Mouse (Mus musculus): ENCODE measurements around the gene Tedc2. TPM values are rescaled to one million over a fixed set of nuclear protein-coding genes. Genes with fewer than 3 reads are reported as not detected.
A peak's percentile ranks its signal among the peaks of the same experiment; 100 is the strongest.

The Tedc2 gene
- polyA plus RNA-seq, 1 experiment from 2014 or later, result 13.4 TPM

GRCm38 (mm10) chr17:24224741-24225140 is 4.1 kb upstream of the Tedc2 start:
- H3K36me3 ChIP-seq (ENCODE audit: control insufficient read depth, insufficient read depth, low read length), result peaks cover 69% of the 10 kb centered on the region

GRCm38 (mm10) chr17:24223513-24223912 is 2.9 kb upstream of the Tedc2 start:
- peaks cover 7% of the 10 kb centered on the region for H3K4me1 ChIP-seq (ENCODE audit: control insufficient read depth, insufficient read depth, low read length)

More at GRCm38 (mm10) chr17:24224741-24225140, 4.1 kb upstream of the Tedc2 start:
- Histone ChIP-seq H3K9ac (ENCODE audit: low read depth, low read length) (no peak overlapping the region), H3K27me3 (ENCODE audit: control insufficient read depth, insufficient read depth, low read length) (no peaks in the 10 kb centered on the region), H3K4me2 (replicated peaks; ENCODE audit: low read depth, low read length) (no peak overlapping the region), H3K4me1 (ENCODE audit: control insufficient read depth, insufficient read depth, low read length) (peaks cover 3% of the 10 kb centered on the region), H3K4me3 (ENCODE audit: low read length) (no peak overlapping the region), H3K27ac (ENCODE audit: low read depth, low read length) (no peak overlapping the region), H3K9me3 (ENCODE audit: control insufficient read depth, low read length) (no peaks in the 10 kb centered on the region)
- no peak for ATAC-seq (ENCODE audit: low FRiP score, low TSS enrichment)
- 87% methylated on average over 10 of the region's 10 CpGs for WGBS

GRCm38 (mm10) chr17:24222653-24223052 is 2.0 kb upstream of the Tedc2 start:
- H3K36me3 ChIP-seq (ENCODE audit: control insufficient read depth, insufficient read depth, low read length), result peaks cover 57% of the 10 kb centered on the region

More at GRCm38 (mm10) chr17:24223513-24223912, 2.9 kb upstream of the Tedc2 start:
- WGBS, result 86% methylated on average over 5 of the region's 5 CpGs
- Histone ChIP-seq H3K4me3 (ENCODE audit: low read length) (no peak overlapping the region), H3K27ac (ENCODE audit: low read depth, low read length) (no peak overlapping the region), H3K9ac (ENCODE audit: low read depth, low read length) (no peak overlapping the region), H3K27me3 (ENCODE audit: control insufficient read depth, insufficient read depth, low read length) (no peaks in the 10 kb centered on the region), H3K9me3 (ENCODE audit: control insufficient read depth, low read length) (no peaks in the 10 kb centered on the region), H3K4me2 (replicated peaks; ENCODE audit: low read depth, low read length) (no peak overlapping the region), H3K36me3 (ENCODE audit: control insufficient read depth, insufficient read depth, low read length) (peaks cover 59% of the 10 kb centered on the region)
- no peak for ATAC-seq (ENCODE audit: low FRiP score, low TSS enrichment)

GRCm38 (mm10) chr17:24216836-24217235 is 3.8 kb downstream of the Tedc2 start:
- no peak for ATAC-seq (ENCODE audit: low FRiP score, low TSS enrichment)
- Histone ChIP-seq H3K27me3 (ENCODE audit: control insufficient read depth, insufficient read depth, low read length) (no peaks in the 10 kb centered on the region), H3K9ac (ENCODE audit: low read depth, low read length) (no peak overlapping the region), H3K4me1 (ENCODE audit: control insufficient read depth, insufficient read depth, low read length) (peaks cover 11% of the 10 kb centered on the region), H3K36me3 (ENCODE audit: control insufficient read depth, insufficient read depth, low read length) (peaks cover 30% of the 10 kb centered on the region), H3K4me2 (replicated peaks; ENCODE audit: low read depth, low read length) (no peak overlapping the region), H3K9me3 (ENCODE audit: control insufficient read depth, low read length) (no peaks in the 10 kb centered on the region), H3K4me3 (ENCODE audit: low read length) (no peak overlapping the region), H3K27ac (ENCODE audit: low read depth, low read length) (no peak overlapping the region)
- WGBS, result 76% methylated on average over 4 of the region's 4 CpGs

More at GRCm38 (mm10) chr17:24222653-24223052, 2.0 kb upstream of the Tedc2 start:
- Histone ChIP-seq H3K9ac (ENCODE audit: low read depth, low read length) (no peak overlapping the region), H3K4me3 (ENCODE audit: low read length) (no peak overlapping the region), H3K27ac (ENCODE audit: low read depth, low read length) (no peak overlapping the region), H3K27me3 (ENCODE audit: control insufficient read depth, insufficient read depth, low read length) (no peaks in the 10 kb centered on the region), H3K9me3 (ENCODE audit: control insufficient read depth, low read length) (no peaks in the 10 kb centered on the region), H3K4me2 (replicated peaks; ENCODE audit: low read depth, low read length) (no peak overlapping the region), H3K4me1 (ENCODE audit: control insufficient read depth, insufficient read depth, low read length) (peaks cover 7% of the 10 kb centered on the region)
- no peak for ATAC-seq (ENCODE audit: low FRiP score, low TSS enrichment)
- 71% methylated on average over 6 of the region's 6 CpGs for WGBS

GRCm38 (mm10) chr17:24213186-24213585 is 7.5 kb downstream of the Tedc2 start:
- 85% methylated on average over 6 of the region's 6 CpGs for WGBS
- no peak overlapping the region for H3K4me2 ChIP-seq (replicated peaks; ENCODE audit: low read depth, low read length)
- H3K9me3 ChIP-seq (ENCODE audit: control insufficient read depth, low read length), result no peaks in the 10 kb centered on the region
- H3K9ac ChIP-seq (ENCODE audit: low read depth, low read length), result no peak overlapping the region
- peaks cover 22% of the 10 kb centered on the region for H3K4me1 ChIP-seq (ENCODE audit: control insufficient read depth, insufficient read depth, low read length)
- H3K27me3 ChIP-seq (ENCODE audit: control insufficient read depth, insufficient read depth, low read length), result no peaks in the 10 kb centered on the region
- H3K4me3 ChIP-seq (ENCODE audit: low read length), result no peak overlapping the region
- no peak overlapping the region for H3K27ac ChIP-seq (ENCODE audit: low read depth, low read length)
- peaks cover 29% of the 10 kb centered on the region for H3K36me3 ChIP-seq (ENCODE audit: control insufficient read depth, insufficient read depth, low read length)
- no peak for ATAC-seq (ENCODE audit: low FRiP score, low TSS enrichment)

- Histone ChIP-seq H3K9me3 (ENCODE audit: control insufficient read depth, low read length) (no peaks in the 10 kb centered on the region), H3K4me3 (ENCODE audit: low read length) (peak overlapping the region; percentile 50), H3K9ac (ENCODE audit: low read depth, low read length) (no peak overlapping the region; the same call in 1 of the 2 replicates), H3K36me3 (ENCODE audit: control insufficient read depth, insufficient read depth, low read length) (peaks cover 23% of the 10 kb centered on the region), H3K4me1 (ENCODE audit: control insufficient read depth, insufficient read depth, low read length) (peaks cover 28% of the 10 kb centered on the region), H3K27ac (ENCODE audit: low read depth, low read length) (no peak overlapping the region), H3K27me3 (ENCODE audit: control insufficient read depth, insufficient read depth, low read length) (peaks cover 5% of the 10 kb centered on the region), H3K4me2 (replicated peaks; ENCODE audit: low read depth, low read length) (peak overlapping the region; percentile 96)
- no peak for ATAC-seq (ENCODE audit: low FRiP score, low TSS enrichment)
- WGBS, result 35% methylated on average over 5 of the region's 5 CpGs
Measured at GRCm38 (mm10) chr17:24212441-24213018, 8.1 kb downstream of the Tedc2 start.

- peak overlapping the region; percentile 50 for H3K4me3 ChIP-seq (ENCODE audit: low read length)
- peak overlapping the region; percentile 96 for H3K4me2 ChIP-seq (replicated peaks; ENCODE audit: low read depth, low read length)
- H3K27ac ChIP-seq (ENCODE audit: low read depth, low read length), result peak overlapping the region; percentile 56
- no peaks in the 10 kb centered on the region for H3K9me3 ChIP-seq (ENCODE audit: control insufficient read depth, low read length)
- peaks cover 34% of the 10 kb centered on the region for H3K4me1 ChIP-seq (ENCODE audit: control insufficient read depth, insufficient read depth, low read length)
- peak; percentile 9; the same call in 1 of the 2 replicates for ATAC-seq (ENCODE audit: low FRiP score, low TSS enrichment)
- peaks cover 11% of the 10 kb centered on the region for H3K27me3 ChIP-seq (ENCODE audit: control insufficient read depth, insufficient read depth, low read length)
- 3% methylated on average over 37 of the region's 37 CpGs for WGBS
- H3K36me3 ChIP-seq (ENCODE audit: control insufficient read depth, insufficient read depth, low read length), result peaks cover 19% of the 10 kb centered on the region; the same call in 1 of the 2 replicates
- H3K9ac ChIP-seq (ENCODE audit: low read depth, low read length), result peak overlapping the region; percentile 63
Measured at GRCm38 (mm10) chr17:24211631-24212440, 8.8 kb downstream of the Tedc2 start.

- H3K27ac ChIP-seq (ENCODE audit: low read depth, low read length), result no peak overlapping the region
- H3K4me1 ChIP-seq (ENCODE audit: control insufficient read depth, insufficient read depth, low read length), result peaks cover 46% of the 10 kb centered on the region
- no peak for ATAC-seq (ENCODE audit: low FRiP score, low TSS enrichment)
- 89% methylated on average over 3 of the region's 3 CpGs for WGBS
- H3K9me3 ChIP-seq (ENCODE audit: control insufficient read depth, low read length), result no peaks in the 10 kb centered on the region
- H3K4me3 ChIP-seq (ENCODE audit: low read length), result no peak overlapping the region
- H3K27me3 ChIP-seq (ENCODE audit: control insufficient read depth, insufficient read depth, low read length), result peaks cover 19% of the 10 kb centered on the region
- peaks cover 6% of the 10 kb centered on the region; the same call in 1 of the 2 replicates for H3K36me3 ChIP-seq (ENCODE audit: control insufficient read depth, insufficient read depth, low read length)
- H3K9ac ChIP-seq (ENCODE audit: low read depth, low read length), result no peak overlapping the region
- no peak overlapping the region for H3K4me2 ChIP-seq (replicated peaks; ENCODE audit: low read depth, low read length)
Measured at GRCm38 (mm10) chr17:24210591-24210990, 10.1 kb downstream of the Tedc2 start.

GRCm38 (mm10) chr17:24209916-24210240 is 10.8 kb downstream of the Tedc2 start:
- Histone ChIP-seq H3K27ac (ENCODE audit: low read depth, low read length) (peak overlapping the region; percentile 78; the same call in 1 of the 2 replicates), H3K4me1 (ENCODE audit: control insufficient read depth, insufficient read depth, low read length) (peaks cover 48% of the 10 kb centered on the region), H3K4me3 (ENCODE audit: low read length) (no peak overlapping the region), H3K4me2 (replicated peaks; ENCODE audit: low read depth, low read length) (peak overlapping the region; percentile 96; the same call in 1 of the 2 replicates), H3K9me3 (ENCODE audit: control insufficient read depth, low read length) (no peaks in the 10 kb centered on the region), H3K9ac (ENCODE audit: low read depth, low read length) (no peak overlapping the region), H3K27me3 (ENCODE audit: control insufficient read depth, insufficient read depth, low read length) (peaks cover 19% of the 10 kb centered on the region), H3K36me3 (ENCODE audit: control insufficient read depth, insufficient read depth, low read length) (no peaks in the 10 kb centered on the region; the same call in 1 of the 2 replicates)
- 69% methylated on average over 3 of the region's 3 CpGs for WGBS
- ATAC-seq (ENCODE audit: low FRiP score, low TSS enrichment), result no peak
